Mouse (Mus musculus) naive thymus-derived CD4-positive, alpha-beta T cell, adult 2 months (primary cell): Measurements from ENCODE around the gene Sgk2.
A peak's percentile ranks its signal among the peaks of the same experiment; 100 is the strongest.

ENCODE experiments used
- DNase-seq: peaks from one replicate; pipeline ENCODE4 v3.0.0-alpha.2; 2011; ENCODE audit warnings: low read depth

Sgk2 gene

DNA sequence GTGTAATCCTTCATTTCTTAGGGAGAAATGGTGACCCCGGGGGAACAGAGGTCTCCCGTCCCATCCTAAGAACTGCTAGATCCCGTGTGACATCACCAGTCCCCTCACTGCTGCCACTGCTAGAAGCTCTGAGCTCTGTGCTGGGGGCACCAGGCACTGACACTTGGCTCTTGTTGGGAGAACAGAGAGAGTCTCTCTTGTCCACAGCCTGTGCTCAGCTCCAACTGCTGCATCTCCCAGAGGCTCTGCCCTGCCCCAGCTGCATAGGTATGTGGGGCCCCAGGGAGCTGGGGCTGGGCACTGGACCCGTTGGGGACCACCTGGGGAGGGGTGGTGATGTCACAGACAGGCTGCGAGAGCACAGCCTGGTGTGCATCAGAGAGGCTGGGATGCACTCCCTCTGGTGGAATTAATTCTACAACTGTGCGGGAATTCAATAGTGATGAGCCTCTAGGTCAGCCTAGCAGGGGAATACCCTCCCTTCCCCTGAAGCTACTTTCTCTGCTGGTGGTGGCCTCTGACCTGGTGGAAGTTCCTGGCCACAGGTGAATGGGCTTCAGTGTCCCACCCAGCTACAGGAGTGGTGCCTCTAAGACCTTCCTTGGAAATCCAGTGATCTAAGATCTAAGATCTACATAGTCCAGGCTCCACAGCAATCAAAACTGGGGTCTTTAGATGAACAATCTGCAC lies 4.4 kb downstream of the Sgk2 start:
- DNase-seq: no peak

- DNase-seq: no peak
These were observed 4.9 kb downstream of the Sgk2 start for GRCm38 (mm10) chr2:162992084-162992437.

- DNase-seq: no peak
These were observed 6.9 kb downstream of the Sgk2 start for GRCm38 (mm10) chr2:162993881-162994616.

- peak; percentile 75 for DNase-seq
These were observed 11.5 kb downstream of the Sgk2 start for GRCm38 (mm10) chr2:162998528-162999230.

DNA sequence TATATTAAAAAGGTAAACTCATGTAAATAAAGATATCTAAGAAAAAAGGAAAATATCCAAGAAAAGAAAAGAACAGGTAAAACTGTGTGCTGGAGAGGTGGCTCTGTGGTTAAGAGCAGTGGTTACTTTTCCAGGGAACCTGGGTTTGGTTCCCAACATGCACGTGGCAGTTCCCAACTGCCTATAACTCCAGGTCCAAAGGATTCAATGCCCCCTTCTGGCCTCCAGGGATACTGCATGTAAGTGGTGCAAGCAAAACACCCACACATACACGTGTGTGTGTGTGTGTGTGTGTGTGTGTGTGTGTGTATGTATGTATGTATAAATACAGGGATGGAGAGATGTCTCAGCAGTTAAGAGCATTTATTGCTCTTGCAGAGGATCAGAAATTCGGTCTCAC lies 12.6 kb downstream of the Sgk2 start:
- peak; percentile 42 for DNase-seq

GRCm38 (mm10) chr2:163001071-163001470 lies 13.9 kb downstream of the Sgk2 start:
- no peak for DNase-seq

GRCm38 (mm10) chr2:163007299-163007698 lies 20.2 kb downstream of the Sgk2 start:
- DNase-seq: no peak

DNA sequence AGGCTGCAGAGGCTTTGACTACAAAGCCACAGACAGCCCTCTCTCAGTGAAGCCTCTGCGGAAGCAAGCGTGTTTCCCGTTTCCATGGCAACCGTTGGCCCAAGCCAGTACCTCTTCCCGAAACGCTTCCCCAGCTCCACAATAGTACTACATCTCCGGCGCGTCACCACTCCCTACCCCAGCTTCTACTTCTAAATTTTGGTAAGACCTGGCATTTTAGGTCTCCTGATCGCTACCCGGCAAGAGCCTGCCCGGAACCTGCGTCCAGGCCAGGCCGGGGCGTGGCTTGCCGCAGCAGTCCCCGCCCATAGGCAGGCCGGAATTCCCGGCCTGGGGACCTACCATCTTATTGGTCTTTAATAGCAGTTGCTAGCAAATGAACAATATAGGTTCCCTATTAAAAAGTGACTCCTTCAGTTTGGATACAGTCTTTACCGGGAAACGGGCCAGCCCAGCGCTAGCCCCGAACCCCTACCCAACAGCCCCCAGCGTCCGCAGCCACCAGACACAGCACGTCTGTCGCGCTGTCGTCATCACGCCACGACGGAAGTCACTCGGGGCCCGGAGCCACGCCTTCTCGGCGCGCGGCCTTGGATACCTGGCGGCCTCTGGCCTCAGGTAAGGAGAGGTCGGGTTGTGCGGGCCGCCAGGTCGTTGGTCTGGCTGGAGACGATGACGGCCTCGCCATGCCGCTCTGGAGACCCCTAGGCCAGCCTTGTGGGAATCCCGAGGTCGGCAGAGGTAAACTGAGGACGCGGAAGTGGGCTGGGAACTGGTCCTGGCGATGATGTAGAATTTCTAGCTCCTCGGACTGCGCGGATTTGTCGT lies 30.0 kb downstream of the Sgk2 start, which contains the start of gene Ift52:
TSS of gene Ift52 (plus strand) at position 439 of the 828 bp plus-strand sequence.
- peak; percentile 93 for DNase-seq

- DNase-seq: no peak
These were observed 44.2 kb downstream of the Sgk2 start for GRCm38 (mm10) chr2:163031289-163031688.

DNA sequence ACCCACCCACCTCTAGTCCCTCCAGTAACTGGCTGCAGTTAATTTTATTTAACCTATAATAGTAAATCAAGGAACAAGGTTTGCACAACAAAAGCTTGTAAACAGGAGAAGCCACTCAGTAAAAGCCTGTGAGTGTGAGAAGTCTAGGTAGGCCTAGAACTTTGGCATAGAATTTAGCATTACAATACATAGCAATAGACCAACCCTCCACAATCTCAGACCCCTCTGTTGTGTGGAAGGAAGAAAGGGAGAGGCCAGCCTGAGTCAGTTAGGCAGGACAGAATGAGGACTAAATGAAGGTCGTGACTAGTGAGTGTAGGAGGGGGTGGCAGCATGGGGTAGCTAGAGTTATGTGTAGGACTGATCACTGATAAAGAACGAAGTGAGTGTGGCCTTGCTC lies 44.6 kb downstream of the Sgk2 start:
- DNase-seq: no peak

GRCm38 (mm10) chr2:163032622-163033021 lies 45.5 kb downstream of the Sgk2 start:
- no peak for DNase-seq

- DNase-seq: no peak
These were observed 52.8 kb downstream of the Sgk2 start for GRCm38 (mm10) chr2:163039940-163040339.

- peak; percentile 69 for DNase-seq
These were observed 61.0 kb downstream of the Sgk2 start for GRCm38 (mm10) chr2:163048125-163048524.

DNA sequence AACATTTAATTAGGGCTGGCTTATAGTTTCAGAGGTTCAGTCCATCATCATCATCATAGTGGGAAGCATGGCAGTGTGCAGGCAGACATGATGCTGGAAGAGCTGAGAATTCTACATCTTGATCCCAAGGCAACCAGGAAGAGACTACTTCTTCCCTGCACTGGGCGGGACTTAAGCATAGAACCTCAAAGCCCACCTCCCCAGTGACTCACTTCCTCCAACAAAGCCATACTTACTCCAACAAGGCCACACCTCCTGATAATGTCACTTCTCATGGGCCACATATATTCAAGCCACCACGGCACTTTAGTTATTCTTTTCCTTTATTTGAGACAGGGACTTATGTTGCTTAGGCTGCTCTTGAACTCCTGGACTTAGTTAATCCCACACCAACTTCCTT lies 62.0 kb downstream of the Sgk2 start:
- no peak for DNase-seq

GRCm38 (mm10) chr2:163051691-163052090 lies 64.6 kb downstream of the Sgk2 start:
- no peak for DNase-seq

DNA sequence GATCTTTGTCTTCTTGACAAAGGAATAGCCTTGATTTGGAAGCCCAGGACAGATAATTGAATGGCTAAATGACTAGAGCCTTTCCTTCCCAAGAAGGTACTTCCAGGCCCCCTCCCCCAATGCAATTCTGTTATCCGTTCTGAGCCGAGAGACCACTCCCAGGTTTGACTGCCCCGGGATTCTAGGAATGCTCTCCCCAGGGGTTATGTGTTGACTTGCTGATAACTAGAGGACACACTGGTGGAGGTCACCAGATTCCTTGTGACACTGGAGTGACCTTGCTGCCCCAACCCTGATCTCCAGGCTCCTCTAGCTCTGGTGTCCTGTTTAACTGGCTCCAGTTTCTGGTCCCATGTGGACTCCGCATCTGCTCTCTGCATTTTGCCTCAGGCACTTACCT lies 65.0 kb downstream of the Sgk2 start:
- no peak for DNase-seq

- DNase-seq: no peak
These were observed 65.7 kb downstream of the Sgk2 start for GRCm38 (mm10) chr2:163052826-163053225.

GRCm38 (mm10) chr2:163054335-163054840 lies 67.3 kb downstream of the Sgk2 start, which contains the start of gene Mybl2:
Gene Mybl2, plus strand, starts transcription at chr2:163054687.
- peak; percentile 94 for DNase-seq

DNA sequence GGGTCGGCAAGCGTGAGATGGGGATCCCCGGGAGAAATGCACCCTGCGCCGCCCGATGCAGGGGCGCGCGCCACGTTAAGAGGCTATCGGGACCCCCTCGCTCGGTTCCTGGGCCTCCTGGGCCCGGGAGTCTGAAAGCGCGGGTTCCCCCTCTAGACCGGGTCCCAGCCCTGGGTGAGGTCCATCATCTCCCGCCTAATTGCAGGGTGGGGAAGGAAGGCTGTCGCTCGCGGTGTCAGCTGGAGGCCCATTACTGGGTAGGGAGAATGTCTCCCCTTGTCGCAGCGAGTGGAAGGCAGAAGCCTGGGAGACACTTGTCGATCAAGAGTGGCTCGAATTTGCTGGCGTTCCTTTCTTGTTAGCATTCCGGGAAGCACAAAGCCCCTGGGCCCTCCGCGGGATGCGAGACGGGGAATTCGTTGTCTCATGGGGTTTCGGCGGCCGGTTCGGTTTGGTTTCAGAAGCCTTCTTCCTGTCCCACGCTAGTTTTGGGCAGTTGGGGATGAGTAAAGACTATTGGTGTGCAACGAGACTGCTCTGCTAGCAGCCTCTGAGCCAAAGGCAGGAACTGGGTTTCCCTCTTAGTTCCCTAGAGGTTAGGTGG lies 67.9 kb downstream of the Sgk2 start:
- DNase-seq: peak; percentile 34

- DNase-seq: no peak
These were observed 68.6 kb downstream of the Sgk2 start for GRCm38 (mm10) chr2:163055715-163056114.

GRCm38 (mm10) chr2:163056584-163056983 lies 69.5 kb downstream of the Sgk2 start:
- no peak for DNase-seq
